Mouse (Mus musculus) embryonic facial prominence, embryonic 15.5 days (tissue): ENCODE data around the gene Gad2. TPM values are rescaled to one million over a fixed set of nuclear protein-coding genes. Genes with fewer than 3 reads are reported as not detected.

Experiments used
- ATAC-seq: fragments of 200-750 bp; cut with Nextera tagmentation; 2 replicates; pipeline ENCODE4 v1.8.0; 2017; ENCODE audit warnings: low read depth, moderate TSS enrichment; ENCODE audit not compliant: insufficient number of reproducible peaks, low FRiP score, low TSS enrichment
- H3K27ac ChIP-seq: fragments of 300-500 bp; sonication (generic); replicated peaks from 2 replicates; pipeline ENCODE4 v1.5.1; 2015; ENCODE audit warnings: mild to moderate bottlenecking, inconsistent platforms
- H3K27me3 ChIP-seq: fragments of 300-500 bp; sonication (generic); 2 replicates; pipeline ENCODE4 v1.6.1; 2015; ENCODE audit warnings: inconsistent platforms
- H3K36me3 ChIP-seq: fragments of 300-500 bp; sonication (generic); 2 replicates; pipeline ENCODE4 v1.6.1; 2015; ENCODE audit warnings: mild to moderate bottlenecking, inconsistent platforms
- H3K4me1 ChIP-seq: fragments of 300-500 bp; sonication (generic); 2 replicates; pipeline ENCODE4 v1.6.1; 2015; ENCODE audit warnings: inconsistent platforms
- H3K4me2 ChIP-seq: fragments of 300-500 bp; sonication (generic); replicated peaks from 2 replicates; pipeline ENCODE4 v1.6.1; 2015; ENCODE audit warnings: mild to moderate bottlenecking, inconsistent platforms
- H3K4me3 ChIP-seq: fragments of 300-500 bp; sonication (generic); replicated peaks from 2 replicates; pipeline ENCODE4 v1.5.1; 2015; ENCODE audit warnings: mild to moderate bottlenecking, inconsistent platforms
- H3K9ac ChIP-seq: fragments of 300-500 bp; sonication (generic); 2 replicates; pipeline ENCODE4 v1.6.1; 2015; ENCODE audit warnings: inconsistent platforms
- H3K9me3 ChIP-seq: fragments of 300-500 bp; sonication (generic); replicated peaks from 2 replicates; pipeline ENCODE4 v1.6.1; 2016; ENCODE audit warnings: inconsistent platforms
- WGBS: fragments of 180-500 bp; shearing (Covaris S2); methylation state at CpG from one replicate; pipeline ENCODE4 v1.1.7; 2015; 5-methylcytosine and 5-hydroxymethylcytosine counted together
- polyA plus RNA-seq: library from polyadenylated mRNA; unstranded; fragments of >200 nt; fragmentation: Nextera tagmentation; extraction: Ambion mirVana; gene quantifications from 2 replicates; pipeline ENCODE4 v1.2.1, GENCODE M21; 2015

The Gad2 gene
- polyA plus RNA-seq, 1 experiment from 2014 or later, result 0.53 TPM

DNA sequence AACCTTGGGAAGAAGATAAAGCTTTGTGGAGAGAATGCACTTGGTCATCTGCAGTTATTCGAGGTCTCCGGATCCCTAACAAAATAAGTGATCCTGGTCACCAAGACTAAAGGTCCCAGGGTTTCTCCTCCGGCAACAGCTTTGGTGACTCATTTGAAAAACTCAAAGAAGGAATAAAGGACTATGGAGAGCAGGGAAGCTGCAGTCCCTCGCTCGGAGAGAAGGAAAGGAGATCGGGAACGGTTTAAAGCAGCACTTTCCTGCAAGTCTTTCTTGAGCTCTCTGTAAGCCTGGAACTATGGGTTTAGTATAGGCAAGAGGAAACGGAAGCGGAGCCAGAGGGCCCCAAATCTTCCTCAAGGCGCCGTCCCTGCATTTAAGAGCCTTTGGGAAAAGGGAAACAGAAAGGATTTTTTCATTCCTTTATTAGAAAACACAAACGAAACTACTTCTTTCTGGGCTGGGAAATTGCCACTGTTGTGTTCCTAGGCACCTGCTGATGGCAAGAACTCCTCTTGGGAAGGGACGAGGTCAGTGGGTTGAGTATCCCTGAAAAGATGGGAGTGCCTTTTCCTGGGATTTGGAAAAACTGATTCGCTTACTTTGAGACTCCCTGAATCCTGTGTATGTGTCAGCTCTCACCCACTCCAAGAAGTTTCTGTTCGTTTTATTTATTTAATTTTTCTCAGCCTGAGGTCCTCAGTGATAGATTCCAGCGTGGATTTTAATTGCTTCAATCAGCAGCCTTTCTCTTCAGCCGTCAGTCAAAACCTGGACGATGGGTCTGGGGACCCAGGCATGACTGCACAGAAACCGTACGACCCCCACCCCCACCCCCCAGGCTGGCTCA lies 802 bp upstream of the Gad2 start:
- 3% methylated on average over 20 of the region's 20 CpGs for WGBS
- Histone ChIP-seq H3K4me3 (no peak overlapping the region), H3K9ac (no peak overlapping the region), H3K27me3 (peaks cover 89% of the 10 kb centered on the region), H3K4me2 (peak overlapping the region; percentile 55; the same call in 1 of the 2 replicates), H3K4me1 (peaks cover 23% of the 10 kb centered on the region), H3K27ac (no peak overlapping the region), H3K9me3 (no peaks in the 10 kb centered on the region), H3K36me3 (no peaks in the 10 kb centered on the region)
- ATAC-seq, result no peak

DNA sequence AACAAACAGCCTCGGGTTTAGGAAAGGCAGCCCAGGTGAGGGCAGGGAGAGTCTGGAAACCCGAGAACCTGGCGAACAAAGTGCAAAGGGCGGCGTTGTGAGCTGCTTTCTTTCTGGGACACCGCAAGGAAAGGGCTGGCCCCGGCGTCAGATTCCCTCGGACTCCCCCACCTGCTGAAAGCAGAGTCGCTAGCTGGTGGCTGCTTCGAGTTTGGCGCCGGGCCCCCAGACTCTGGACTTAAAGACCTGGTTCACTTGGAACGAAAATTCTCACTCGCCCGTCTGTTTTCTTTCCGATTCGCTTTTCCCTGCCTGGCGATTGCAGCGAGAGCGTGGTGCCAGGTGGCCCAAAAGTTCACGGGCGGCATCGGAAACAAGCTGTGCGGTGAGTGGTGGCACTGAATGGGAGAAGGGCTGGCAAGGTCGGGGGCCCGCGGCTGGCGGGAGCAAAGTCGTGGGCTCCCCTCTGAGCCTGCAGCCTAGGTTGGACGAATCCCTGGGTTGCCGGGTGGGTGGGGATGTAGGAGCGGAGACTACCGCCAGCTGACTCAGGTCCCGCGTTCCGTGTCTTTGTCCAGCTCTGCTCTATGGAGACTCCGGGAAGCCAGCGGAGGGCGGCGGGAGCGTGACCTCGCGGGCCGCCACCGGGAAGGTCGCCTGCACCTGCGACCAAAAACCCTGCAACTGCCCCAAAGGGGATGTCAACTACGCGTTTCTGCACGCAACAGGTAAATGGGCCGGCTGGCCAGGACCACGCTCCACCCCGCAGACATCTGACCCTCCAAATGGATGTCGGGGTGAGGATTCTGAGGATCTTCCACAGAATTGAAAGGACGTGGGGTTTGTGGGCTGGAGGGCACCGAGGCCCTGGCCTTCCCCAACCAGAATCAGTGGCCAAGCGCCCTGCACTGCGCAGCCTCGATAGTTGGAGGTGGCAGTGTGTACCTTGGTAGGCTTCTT lies 1.4 kb downstream of the Gad2 start:
- Histone ChIP-seq H3K27me3 (peaks cover 91% of the 10 kb centered on the region), H3K9ac (no peak overlapping the region), H3K36me3 (no peaks in the 10 kb centered on the region), H3K9me3 (no peaks in the 10 kb centered on the region), H3K4me3 (peak overlapping the region; percentile 33), H3K4me1 (peaks cover 23% of the 10 kb centered on the region), H3K4me2 (peak overlapping the region; percentile 55), H3K27ac (no peak overlapping the region)
- under 1% methylated on average over 60 of the region's 60 CpGs for WGBS
- ATAC-seq, result no peak

- no peak for ATAC-seq
- H3K4me1 ChIP-seq, result peaks cover 23% of the 10 kb centered on the region
- no peak overlapping the region for H3K4me2 ChIP-seq
- no peak overlapping the region for H3K4me3 ChIP-seq
- no peak overlapping the region for H3K27ac ChIP-seq
- H3K9me3 ChIP-seq, result no peaks in the 10 kb centered on the region
- H3K36me3 ChIP-seq, result no peaks in the 10 kb centered on the region
- peaks cover 82% of the 10 kb centered on the region for H3K27me3 ChIP-seq
- WGBS, result 3% methylated on average over 27 of the region's 27 CpGs
- H3K9ac ChIP-seq, result no peak overlapping the region
Observed at GRCm38 (mm10) chr2:22624188-22624975, 2.4 kb downstream of the Gad2 start.

DNA sequence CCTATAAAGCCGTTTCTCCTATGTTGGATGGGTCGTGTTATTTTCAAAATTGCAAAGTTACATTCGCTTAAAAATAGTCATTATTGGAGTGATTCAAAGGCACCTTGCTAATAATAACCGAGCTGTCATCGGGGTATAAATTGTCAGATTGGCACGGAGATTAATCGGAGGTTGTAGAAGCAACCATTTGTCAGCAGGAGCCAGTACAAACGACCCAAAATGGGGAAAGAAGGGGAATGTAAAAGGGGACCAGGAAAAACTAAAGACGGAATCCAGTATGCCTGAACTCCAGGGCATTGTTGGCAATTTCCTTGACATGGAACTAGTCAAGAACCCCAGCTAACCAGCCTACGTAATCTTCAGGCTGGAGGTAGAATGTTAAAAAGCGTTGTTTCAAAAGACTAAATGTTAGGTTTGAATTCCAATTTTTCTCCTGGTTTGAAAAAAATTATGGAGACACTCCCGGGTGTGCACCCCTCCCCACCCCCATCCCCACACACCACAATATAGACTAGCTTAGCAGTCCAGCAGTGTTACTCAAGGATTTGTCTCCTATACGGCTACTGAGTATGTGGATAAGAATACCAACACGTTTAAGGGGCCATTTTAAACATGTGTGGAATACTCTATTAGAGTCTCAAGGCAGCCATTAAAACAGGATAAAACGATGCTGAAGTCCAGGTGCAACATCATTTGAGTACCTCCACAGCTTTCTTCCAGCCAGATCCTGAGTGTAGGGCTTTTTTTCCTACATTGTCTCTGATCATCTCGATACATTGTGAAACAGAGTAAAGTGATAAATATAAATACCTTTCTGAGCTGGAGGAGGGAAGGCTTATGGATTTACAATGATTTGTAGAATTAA lies 3.3 kb downstream of the Gad2 start:
- H3K36me3 ChIP-seq, result no peaks in the 10 kb centered on the region
- no peak overlapping the region for H3K4me2 ChIP-seq
- WGBS, result 11% methylated on average over 16 of the region's 16 CpGs
- H3K4me1 ChIP-seq, result peaks cover 23% of the 10 kb centered on the region
- H3K27ac ChIP-seq, result no peak overlapping the region
- peaks cover 74% of the 10 kb centered on the region for H3K27me3 ChIP-seq
- no peak for ATAC-seq
- H3K4me3 ChIP-seq, result no peak overlapping the region
- no peaks in the 10 kb centered on the region for H3K9me3 ChIP-seq
- H3K9ac ChIP-seq, result no peak overlapping the region

DNA sequence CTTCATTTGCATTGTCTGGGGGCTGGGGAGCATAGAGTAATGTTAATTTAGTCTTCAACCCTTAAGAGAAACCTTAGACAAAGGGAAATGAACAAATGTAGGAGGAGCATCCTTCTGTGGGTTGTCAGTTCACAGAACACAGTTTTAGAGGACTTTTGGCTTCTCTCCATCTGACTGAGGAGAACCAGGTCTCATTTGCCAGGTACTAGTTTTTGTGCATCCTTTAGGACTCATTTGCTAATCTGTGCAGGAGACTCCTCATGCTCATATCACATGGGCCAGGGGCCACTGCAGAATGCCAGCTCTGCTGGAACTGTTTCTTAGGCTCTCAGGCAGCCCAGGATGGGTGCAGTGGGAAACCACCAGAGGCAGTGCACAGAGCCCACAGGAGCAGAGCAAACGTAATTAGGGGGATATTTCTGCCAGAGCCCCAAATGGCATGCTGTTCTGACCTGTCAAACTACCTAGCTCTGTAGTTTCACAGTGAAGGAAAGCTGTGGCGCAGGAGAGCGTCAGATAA lies 5.2 kb downstream of the Gad2 start:
- no peak overlapping the region for H3K4me2 ChIP-seq
- H3K27ac ChIP-seq, result no peak overlapping the region
- H3K9ac ChIP-seq, result no peak overlapping the region
- peaks cover 16% of the 10 kb centered on the region for H3K4me1 ChIP-seq
- no peak overlapping the region for H3K4me3 ChIP-seq
- WGBS, result 19% methylated on average over 3 of the region's 3 CpGs
- H3K9me3 ChIP-seq, result no peaks in the 10 kb centered on the region
- H3K27me3 ChIP-seq, result peaks cover 57% of the 10 kb centered on the region
- no peak for ATAC-seq
- no peaks in the 10 kb centered on the region for H3K36me3 ChIP-seq

GRCm38 (mm10) chr2:22627819-22628432 lies 5.9 kb downstream of the Gad2 start:
- no peak for ATAC-seq
- WGBS, result 25% methylated on average over 5 of the region's 5 CpGs
- Histone ChIP-seq H3K36me3 (no peaks in the 10 kb centered on the region), H3K4me1 (peaks cover 9% of the 10 kb centered on the region), H3K4me2 (no peak overlapping the region), H3K9me3 (no peaks in the 10 kb centered on the region), H3K4me3 (no peak overlapping the region), H3K9ac (no peak overlapping the region), H3K27me3 (peaks cover 50% of the 10 kb centered on the region), H3K27ac (no peak overlapping the region)

- no peak for ATAC-seq
Observed at GRCm38 (mm10) chr2:22634766-22635165, 12.8 kb downstream of the Gad2 start.

DNA sequence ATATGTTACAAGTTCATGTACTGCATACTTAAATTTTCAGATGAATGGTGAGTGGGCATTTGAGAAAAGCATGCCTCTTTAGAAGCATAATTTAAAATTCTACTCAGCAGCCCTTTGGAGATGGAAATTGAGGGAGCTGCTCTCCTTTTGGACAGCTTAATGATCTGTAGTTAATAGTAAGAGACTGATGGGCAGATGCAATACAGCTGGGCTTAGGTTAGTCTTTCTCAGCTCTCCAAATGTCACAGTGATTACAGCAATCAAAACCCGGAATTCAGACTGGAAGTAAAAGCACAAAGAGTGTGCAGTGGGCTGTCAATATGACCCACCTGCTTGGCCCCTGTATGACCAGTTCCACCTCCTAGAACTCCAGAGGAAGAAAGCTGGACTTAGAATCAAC lies 24.1 kb downstream of the Gad2 start:
- no peaks in the 10 kb centered on the region for H3K36me3 ChIP-seq
- H3K27ac ChIP-seq, result no peak overlapping the region
- H3K9ac ChIP-seq, result no peak overlapping the region
- no peaks in the 10 kb centered on the region for H3K4me1 ChIP-seq
- no peak overlapping the region for H3K4me3 ChIP-seq
- WGBS, result 31% methylated on average over 1 of the region's 1 CpGs
- no peaks in the 10 kb centered on the region for H3K27me3 ChIP-seq
- ATAC-seq, result no peak
- H3K4me2 ChIP-seq, result no peak overlapping the region
- H3K9me3 ChIP-seq, result no peaks in the 10 kb centered on the region

More at GRCm38 (mm10) chr2:22634766-22635165, 12.8 kb downstream of the Gad2 start:
- Histone ChIP-seq H3K27me3 (no peaks in the 10 kb centered on the region), H3K4me3 (no peak overlapping the region), H3K27ac (no peak overlapping the region), H3K4me1 (no peaks in the 10 kb centered on the region), H3K9me3 (no peaks in the 10 kb centered on the region), H3K4me2 (no peak overlapping the region), H3K36me3 (no peaks in the 10 kb centered on the region), H3K9ac (no peak overlapping the region)
- 47% methylated on average over 8 of the region's 8 CpGs for WGBS

GRCm38 (mm10) chr2:22648394-22648793 lies 26.4 kb downstream of the Gad2 start:
- Histone ChIP-seq H3K4me1 (no peaks in the 10 kb centered on the region), H3K9ac (no peak overlapping the region), H3K27ac (no peak overlapping the region), H3K9me3 (no peaks in the 10 kb centered on the region), H3K4me2 (no peak overlapping the region), H3K27me3 (no peaks in the 10 kb centered on the region), H3K4me3 (no peak overlapping the region), H3K36me3 (no peaks in the 10 kb centered on the region)
- no peak for ATAC-seq
- 36% methylated on average over 1 of the region's 1 CpGs for WGBS

DNA sequence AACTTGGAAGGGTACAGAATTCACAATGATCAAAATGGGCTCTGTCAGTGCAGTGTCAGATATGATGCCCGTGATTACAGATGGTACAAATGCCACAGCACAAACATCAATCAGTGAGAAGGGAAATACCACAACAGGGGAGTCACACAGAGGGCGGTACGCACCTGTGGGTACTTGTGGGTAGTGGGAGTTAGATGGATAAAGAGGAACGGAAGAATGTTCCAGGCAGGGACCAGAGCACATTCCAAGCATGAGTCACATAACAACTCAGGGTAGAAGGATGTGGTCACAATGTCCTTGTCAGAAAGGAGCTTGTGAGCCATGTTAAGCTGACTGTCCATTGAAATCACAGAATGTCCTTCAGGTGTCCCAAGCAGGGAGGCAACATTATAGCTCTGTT lies 29.8 kb downstream of the Gad2 start:
- Histone ChIP-seq H3K4me3 (no peak overlapping the region), H3K9ac (no peak overlapping the region), H3K27ac (no peak overlapping the region), H3K4me2 (no peak overlapping the region), H3K27me3 (no peaks in the 10 kb centered on the region), H3K9me3 (no peaks in the 10 kb centered on the region; the same call in 1 of the 2 replicates), H3K36me3 (no peaks in the 10 kb centered on the region), H3K4me1 (no peaks in the 10 kb centered on the region)
- WGBS, result 78% methylated on average over 4 of the region's 4 CpGs
- ATAC-seq, result no peak
